Mouse (Mus musculus) CD4-positive, CD25-positive, alpha-beta regulatory T cell, adult 4 months (primary cell): ENCODE measurements around the gene Tnni2. TPM values are rescaled to one million over a fixed set of nuclear protein-coding genes. Genes with fewer than 3 reads are reported as not detected.

Experiments
- ATAC-seq: one replicate; pipeline ENCODE4 v1.8.0; 2017
- polyA plus RNA-seq, 2 experiments: library from polyadenylated mRNA; unstranded; fragments of 100-300 nt; shearing (Covaris generic); gene quantifications; one replicate each; pipeline ENCODE4 v1.2.1; 2017

The Tnni2 gene
- polyA plus RNA-seq, 2 experiments from 2014 or later, result not detected

GRCm38 (mm10) chr7:142430160-142430678, 11.4 kb upstream of the Tnni2 start:
- no peak for ATAC-seq

- ATAC-seq, result no peak
Observed at GRCm38 (mm10) chr7:142431106-142431505, 10.5 kb upstream of the Tnni2 start.

GRCm38 (mm10) chr7:142433623-142434022, 8.0 kb upstream of the Tnni2 start:
- ATAC-seq, result no peak

- ATAC-seq, result no peak
Observed at GRCm38 (mm10) chr7:142434137-142434865, 7.3 kb upstream of the Tnni2 start, which contains the start of gene Syt8. Gene Syt8, plus strand, starts transcription at chr7:142434850.

- peak; percentile 80 for ATAC-seq
Observed at GRCm38 (mm10) chr7:142435524-142435923, 6.1 kb upstream of the Tnni2 start.

- ATAC-seq, result no peak
Observed at GRCm38 (mm10) chr7:142437324-142437723, 4.3 kb upstream of the Tnni2 start.

GRCm38 (mm10) chr7:142439966-142440365, 1.6 kb upstream of the Tnni2 start:
- ATAC-seq, result no peak

GRCm38 (mm10) chr7:142440657-142441114, 922 bp upstream of the Tnni2 start:
- peak; percentile 39 for ATAC-seq

GRCm38 (mm10) chr7:142442081-142442907, 686 bp downstream of the Tnni2 start:
- ATAC-seq, result no peak

- no peak for ATAC-seq
Observed at GRCm38 (mm10) chr7:142442908-142443420, 1.4 kb downstream of the Tnni2 start.

- ATAC-seq, result no peak
Observed at GRCm38 (mm10) chr7:142443474-142443873, 1.9 kb downstream of the Tnni2 start.

- no peak for ATAC-seq
Observed at GRCm38 (mm10) chr7:142444171-142444570, 2.6 kb downstream of the Tnni2 start.

GRCm38 (mm10) chr7:142445324-142445723, 3.7 kb downstream of the Tnni2 start:
- ATAC-seq, result no peak

GRCm38 (mm10) chr7:142446264-142446663, 4.7 kb downstream of the Tnni2 start:
- ATAC-seq, result no peak

GRCm38 (mm10) chr7:142449038-142449617, 7.5 kb downstream of the Tnni2 start:
- no peak for ATAC-seq

GRCm38 (mm10) chr7:142454706-142455105, 13.1 kb downstream of the Tnni2 start:
- ATAC-seq, result no peak

- no peak for ATAC-seq
Observed at GRCm38 (mm10) chr7:142455251-142455650, 13.6 kb downstream of the Tnni2 start.

GRCm38 (mm10) chr7:142456806-142457205, 15.2 kb downstream of the Tnni2 start:
- no peak for ATAC-seq

- ATAC-seq, result no peak
Observed at GRCm38 (mm10) chr7:142457227-142457811, 15.7 kb downstream of the Tnni2 start.

GRCm38 (mm10) chr7:142458026-142458425, 16.4 kb downstream of the Tnni2 start:
- ATAC-seq, result no peak

GRCm38 (mm10) chr7:142458676-142459298, 17.2 kb downstream of the Tnni2 start:
- no peak for ATAC-seq

- no peak for ATAC-seq
Observed at GRCm38 (mm10) chr7:142459299-142459691, 17.7 kb downstream of the Tnni2 start.
